Mouse (Mus musculus) E14TG2a.4 (cell line): ENCODE data around the gene Thbd.

Source experiments
- CTCF ChIP-seq: conservative IDR thresholded peaks from 2 replicates; pipeline ENCODE4 v1.5.1; 2014; ENCODE audit warnings: low read length
- NANOG ChIP-seq: IDR thresholded peaks from 2 replicates; pipeline ENCODE4 v1.6.1; 2014; ENCODE audit warnings: borderline replicate concordance, low read length, mixed read lengths
- POU5F1 ChIP-seq: IDR thresholded peaks from 2 replicates; pipeline ENCODE4 v1.6.1; 2014; ENCODE audit warnings: low read length, borderline replicate concordance

- TF ChIP-seq CTCF: no peak
- TF ChIP-seq POU5F1: no peak
- no peak for TF ChIP-seq NANOG
Observed at GRCm38 (mm10) chr2:148449659-148450058, 41.7 kb upstream of the Thbd start.
